Mouse (Mus musculus) heart, adult 11 months (tissue): ENCODE results near the gene Ppp1r14d.

Experiments used
- DNase-seq: peaks from one replicate; pipeline ENCODE4 v3.0.0; 2022

Ppp1r14d gene

GRCm38 (mm10) chr2:119229775-119230704 is at the start of gene Ppp1r14d:
Ppp1r14d (minus strand) TSS chr2:119229906.
- no peak for DNase-seq

- DNase-seq = no peak
These were observed 48.1 kb upstream of the Ppp1r14d start for GRCm38 (mm10) chr2:119277810-119278209.

GRCm38 (mm10) chr2:119276926-119277325 is 47.2 kb upstream of the Ppp1r14d start:
- DNase-seq = no peak

DNA sequence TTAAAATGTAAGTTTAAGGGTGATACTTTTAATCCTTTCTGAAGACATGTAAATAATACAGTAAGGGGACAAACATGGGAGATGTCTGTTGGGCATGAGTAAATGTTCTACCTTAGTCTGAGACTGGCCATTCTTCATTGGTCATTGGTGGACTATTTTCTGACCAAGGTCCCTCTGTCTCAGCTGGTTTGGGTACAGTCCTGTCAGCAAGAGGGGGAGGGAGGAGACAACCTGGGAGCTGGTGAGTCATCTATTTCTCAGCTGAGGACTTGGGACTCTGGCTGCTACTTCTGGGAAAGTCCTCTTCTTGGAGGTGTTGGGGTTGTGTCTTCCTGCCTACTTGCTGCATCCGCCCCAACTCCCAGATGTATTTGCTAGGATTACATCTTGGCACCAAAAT is 44.4 kb upstream of the Ppp1r14d start:
- no peak for DNase-seq

DNA sequence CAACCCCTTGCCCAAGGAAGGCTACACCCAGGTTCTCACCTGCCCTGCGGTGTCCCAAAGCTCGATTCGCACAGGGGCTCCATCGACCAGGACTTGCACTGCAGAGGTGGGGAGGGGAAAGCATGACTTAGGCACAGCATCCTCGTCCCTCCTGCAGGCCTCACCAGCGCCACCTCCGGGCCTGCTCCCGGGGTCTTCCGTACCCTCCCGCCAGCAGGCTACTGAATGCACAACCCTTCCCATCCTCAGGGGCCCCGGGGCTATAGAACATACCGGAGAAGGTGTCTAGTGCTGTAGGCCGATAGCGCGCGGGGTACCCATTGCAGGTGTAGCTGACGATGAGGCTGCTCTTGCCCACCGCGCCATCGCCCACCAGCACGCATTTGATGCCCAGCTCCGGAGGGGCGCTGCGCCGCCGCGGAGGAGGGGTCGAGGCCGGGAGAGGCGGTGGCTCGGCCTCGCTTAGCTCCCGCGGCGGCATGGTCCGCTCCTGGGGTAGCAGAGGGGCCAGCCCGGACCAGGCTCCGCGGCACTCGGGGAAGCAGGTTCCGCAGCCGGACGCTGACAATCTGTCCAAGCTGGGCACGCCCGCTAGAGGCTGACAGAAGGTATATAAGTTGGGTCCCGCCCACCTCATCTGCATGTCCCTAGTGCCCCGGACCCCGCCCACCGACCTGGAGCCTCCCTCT is 41.1 kb upstream of the Ppp1r14d start, which contains the start of gene Rhov:
TSS of gene Rhov (minus strand) at position 630 of the 689 bp plus-strand sequence.
- DNase-seq = peak; percentile 85

DNA sequence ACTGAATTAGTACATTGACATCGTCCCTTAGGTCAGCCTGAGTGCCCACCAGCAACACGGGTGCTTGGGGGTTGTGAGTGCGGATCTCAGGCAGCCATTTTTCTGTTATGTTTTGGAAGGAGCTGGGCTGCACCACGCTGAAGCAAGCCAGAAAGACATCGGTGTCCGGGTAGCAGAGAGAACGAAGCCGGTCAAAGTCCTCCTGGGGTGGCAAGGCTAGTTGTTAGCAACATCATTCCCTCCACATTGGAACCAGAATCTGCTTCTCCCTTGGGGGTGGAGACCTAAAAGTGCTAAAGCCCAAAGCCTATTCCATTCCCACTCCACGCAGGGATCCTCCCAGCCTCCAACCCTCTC is 40.6 kb upstream of the Ppp1r14d start:
- DNase-seq = peak; percentile 72

GRCm38 (mm10) chr2:119263813-119264212 is 34.1 kb upstream of the Ppp1r14d start:
- no peak for DNase-seq

DNA sequence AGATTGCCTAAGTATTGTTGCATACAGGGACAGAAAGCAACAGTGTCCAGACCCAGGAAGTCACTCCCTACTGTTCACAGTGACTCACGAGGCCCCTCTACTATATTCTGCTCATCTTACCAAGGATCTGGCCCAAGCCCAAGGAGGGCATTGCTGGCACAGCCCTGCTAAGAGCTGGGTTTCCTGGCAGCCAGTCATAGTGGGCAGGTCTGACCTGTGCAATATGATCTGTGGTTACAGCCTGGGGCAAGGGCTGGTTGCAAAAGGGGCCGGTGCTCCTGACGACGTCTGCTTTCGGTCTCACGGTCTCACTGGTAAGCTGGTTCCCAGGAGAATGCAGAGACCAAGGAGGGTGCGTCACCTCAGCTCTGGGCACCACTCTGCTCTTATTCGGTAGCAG is 33.3 kb upstream of the Ppp1r14d start:
- peak; percentile 95 for DNase-seq

DNA sequence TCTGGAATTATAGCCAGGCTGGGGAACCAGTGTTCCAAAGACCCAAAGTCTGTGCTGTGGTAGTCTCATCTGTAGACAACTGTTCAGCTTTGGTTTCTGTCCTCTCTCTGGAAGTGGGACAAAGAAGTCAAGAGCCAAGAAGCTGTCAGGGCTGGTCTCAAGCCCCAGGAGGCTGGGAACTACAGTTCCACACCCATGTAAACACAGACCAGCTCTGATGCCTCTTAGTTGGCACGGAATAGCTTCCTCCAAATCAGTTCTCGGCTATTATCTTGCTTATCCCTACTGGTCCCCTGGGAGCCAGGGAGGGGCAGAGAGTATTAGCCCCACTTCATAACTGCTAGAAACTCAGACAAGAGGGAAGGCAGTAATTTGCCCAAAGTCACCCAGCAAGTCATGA is 31.6 kb upstream of the Ppp1r14d start:
- no peak for DNase-seq

GRCm38 (mm10) chr2:119260518-119260917 is 30.8 kb upstream of the Ppp1r14d start:
- DNase-seq = no peak

GRCm38 (mm10) chr2:119254976-119255375 is 25.3 kb upstream of the Ppp1r14d start:
- DNase-seq = no peak

DNA sequence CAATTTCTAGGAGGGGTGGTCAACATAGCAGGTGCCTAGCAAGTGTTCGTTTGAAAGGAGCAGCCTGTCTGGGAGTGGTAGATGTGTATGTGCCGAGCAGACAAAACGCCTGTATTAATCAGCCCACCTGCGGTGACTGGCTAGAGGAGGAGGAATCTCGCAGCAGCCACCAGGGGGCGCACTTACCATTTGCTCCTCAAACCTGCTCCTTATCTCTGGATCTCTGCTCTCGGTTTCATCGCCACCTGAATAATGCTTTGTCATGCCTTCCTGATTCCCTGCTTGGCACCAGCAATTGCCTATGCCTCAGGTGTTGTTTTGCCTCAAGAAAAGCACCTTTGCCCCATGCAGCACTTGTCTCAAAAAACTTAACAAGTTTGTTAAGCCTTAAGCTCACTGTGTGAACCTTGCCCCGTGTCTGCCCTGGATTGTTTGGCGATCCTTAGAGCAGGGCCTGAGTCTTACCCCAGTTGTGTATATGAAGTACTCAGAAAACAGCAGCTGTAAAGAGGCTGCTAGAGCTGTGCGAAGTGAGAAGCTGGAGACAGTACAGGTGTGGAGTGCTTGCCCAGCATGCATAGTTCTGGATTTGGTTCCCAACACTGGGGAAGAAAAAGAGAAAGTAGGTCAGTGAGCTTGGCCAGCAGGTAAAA is 21.2 kb upstream of the Ppp1r14d start:
- peak; percentile 92 for DNase-seq

GRCm38 (mm10) chr2:119250377-119250776 is 20.7 kb upstream of the Ppp1r14d start:
- no peak for DNase-seq

- no peak for DNase-seq
These were observed 19.9 kb upstream of the Ppp1r14d start for GRCm38 (mm10) chr2:119249592-119250061.

- no peak for DNase-seq
These were observed 18.2 kb upstream of the Ppp1r14d start for GRCm38 (mm10) chr2:119247904-119248303.

GRCm38 (mm10) chr2:119245246-119245645 is 15.5 kb upstream of the Ppp1r14d start:
- DNase-seq = no peak

GRCm38 (mm10) chr2:119242548-119242947 is 12.8 kb upstream of the Ppp1r14d start:
- no peak for DNase-seq

DNA sequence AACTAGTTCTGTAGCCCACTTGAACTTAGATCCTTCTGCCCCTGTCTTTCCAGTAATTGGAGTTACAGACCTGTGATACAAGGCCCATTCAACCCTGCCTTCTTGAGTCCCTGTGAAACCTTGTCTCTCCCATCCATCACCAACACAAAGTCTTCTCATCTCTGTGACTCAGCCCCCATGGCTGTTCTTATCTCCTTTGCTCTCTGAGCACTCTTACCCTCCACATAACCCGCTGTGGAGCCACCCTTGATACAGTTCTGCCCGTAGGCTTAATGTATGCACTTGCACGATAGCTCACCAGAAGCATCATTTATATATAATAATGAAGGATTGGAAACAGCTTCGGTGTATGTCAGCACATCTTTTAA is 11.1 kb upstream of the Ppp1r14d start:
- no peak for DNase-seq

- DNase-seq = no peak
These were observed 10.5 kb upstream of the Ppp1r14d start for GRCm38 (mm10) chr2:119240075-119240818.

DNA sequence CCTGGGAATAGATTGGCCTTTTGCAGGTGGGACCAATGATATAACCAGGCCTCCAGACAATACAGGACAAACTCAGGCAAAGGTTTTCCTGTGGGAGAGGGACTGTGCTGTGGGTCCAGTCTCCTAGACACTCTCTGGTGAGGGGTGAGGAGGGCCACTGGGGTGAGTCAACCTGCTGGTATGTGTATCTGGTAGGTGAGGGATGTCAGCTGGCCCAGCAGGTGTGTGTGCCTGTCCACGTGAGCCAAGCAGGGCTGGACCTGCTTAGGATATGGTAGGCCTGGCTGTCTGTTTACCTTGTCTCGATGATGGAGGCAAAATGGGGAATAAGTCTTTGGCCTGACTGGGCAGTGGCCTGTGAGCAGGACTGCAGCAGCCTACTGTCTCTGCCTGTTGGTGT is 9.0 kb upstream of the Ppp1r14d start:
- no peak for DNase-seq

GRCm38 (mm10) chr2:119237871-119238220 is 8.1 kb upstream of the Ppp1r14d start:
- DNase-seq = no peak

GRCm38 (mm10) chr2:119237210-119237870 is 7.6 kb upstream of the Ppp1r14d start, which contains the start of gene Spint1:
Spint1 (plus strand) TSS chr2:119237362.
- no peak for DNase-seq
